Mouse (Mus musculus): ENCODE data around the gene Nr0b2. TPM values are rescaled to one million over a fixed set of nuclear protein-coding genes. Genes with fewer than 3 reads are reported as not detected.

Nr0b2 gene
- polyA plus RNA-seq (2014; fragmentation: Illumina TruSeq; extraction: RNeasy Lipid Tissue Mini Kit (QIAGEN cat#74804); ENCODE audit: insufficient read depth, low read depth, low replicate concordance): not detected

GRCm38 (mm10) chr4:133552768-133553447, at the start of gene Nr0b2:
Gene Nr0b2, plus strand, starts transcription at chr4:133553376.

GRCm38 (mm10) chr4:133518601-133519368, 34.4 kb upstream of the Nr0b2 start, which contains the start of gene Kdf1:
Gene Kdf1, plus strand, starts transcription at chr4:133518963.

GRCm38 (mm10) chr4:133545272-133546231, 7.6 kb upstream of the Nr0b2 start, which contains the start of gene Nudc:
Gene Nudc, minus strand, starts transcription at chr4:133545996.

GRCm38 (mm10) chr4:133574070-133574842, 21.1 kb downstream of the Nr0b2 start, which contains the start of gene Gpatch3:
Gene Gpatch3, plus strand, starts transcription at chr4:133574745.

GRCm38 (mm10) chr4:133584059-133584951, 31.1 kb downstream of the Nr0b2 start, which contains the start of gene Gpn2:
Gene Gpn2, plus strand, starts transcription at chr4:133584362.

GRCm38 (mm10) chr4:133601721-133602218, 48.6 kb downstream of the Nr0b2 start, which contains the start of gene Sfn:
Gene Sfn, minus strand, starts transcription at chr4:133602168.

Other genes with a start within 250 kb of the Nr0b2 start
- gene Wdtc1, start 199.9 kb upstream of the Nr0b2 start, polyA plus RNA-seq (2014; fragmentation: Illumina TruSeq; extraction: RNeasy Lipid Tissue Mini Kit (QIAGEN cat#74804); ENCODE audit: insufficient read depth, low read depth, low replicate concordance): 14.0 TPM
- 9.4 TPM for gene Slc9a1, start 183.7 kb upstream of the Nr0b2 start, polyA plus RNA-seq (2014; fragmentation: Illumina TruSeq; extraction: RNeasy Lipid Tissue Mini Kit (QIAGEN cat#74804); ENCODE audit: insufficient read depth, low read depth, low replicate concordance)
- gene Tent5b, start 73.2 kb upstream of the Nr0b2 start, polyA plus RNA-seq (2014; fragmentation: Illumina TruSeq; extraction: RNeasy Lipid Tissue Mini Kit (QIAGEN cat#74804); ENCODE audit: insufficient read depth, low read depth, low replicate concordance): 8.4 TPM
- 7.2 TPM for gene Trnp1, start 54.8 kb upstream of the Nr0b2 start, polyA plus RNA-seq (2014; fragmentation: Illumina TruSeq; extraction: RNeasy Lipid Tissue Mini Kit (QIAGEN cat#74804); ENCODE audit: insufficient read depth, low read depth, low replicate concordance)
- 8.1 TPM for gene Kdf1, start 34.4 kb upstream of the Nr0b2 start, polyA plus RNA-seq (2014; fragmentation: Illumina TruSeq; extraction: RNeasy Lipid Tissue Mini Kit (QIAGEN cat#74804); ENCODE audit: insufficient read depth, low read depth, low replicate concordance)
- gene Nudc, start 7.4 kb upstream of the Nr0b2 start, polyA plus RNA-seq (2014; fragmentation: Illumina TruSeq; extraction: RNeasy Lipid Tissue Mini Kit (QIAGEN cat#74804); ENCODE audit: insufficient read depth, low read depth, low replicate concordance): 118 TPM
- gene Gpatch3, start 21.4 kb downstream of the Nr0b2 start, polyA plus RNA-seq (2014; fragmentation: Illumina TruSeq; extraction: RNeasy Lipid Tissue Mini Kit (QIAGEN cat#74804); ENCODE audit: insufficient read depth, low read depth, low replicate concordance): 4.2 TPM
- 16.5 TPM for gene Gpn2, start 31.0 kb downstream of the Nr0b2 start, polyA plus RNA-seq (2014; fragmentation: Illumina TruSeq; extraction: RNeasy Lipid Tissue Mini Kit (QIAGEN cat#74804); ENCODE audit: insufficient read depth, low read depth, low replicate concordance)
- gene Sfn, start 48.8 kb downstream of the Nr0b2 start, polyA plus RNA-seq (2014; fragmentation: Illumina TruSeq; extraction: RNeasy Lipid Tissue Mini Kit (QIAGEN cat#74804); ENCODE audit: insufficient read depth, low read depth, low replicate concordance): 20.8 TPM
- 27.5 TPM for gene Zdhhc18, start 96.8 kb downstream of the Nr0b2 start, polyA plus RNA-seq (2014; fragmentation: Illumina TruSeq; extraction: RNeasy Lipid Tissue Mini Kit (QIAGEN cat#74804); ENCODE audit: insufficient read depth, low read depth, low replicate concordance)
- 10.5 TPM for gene Pigv, start 119.3 kb downstream of the Nr0b2 start, polyA plus RNA-seq (2014; fragmentation: Illumina TruSeq; extraction: RNeasy Lipid Tissue Mini Kit (QIAGEN cat#74804); ENCODE audit: insufficient read depth, low read depth, low replicate concordance)
- gene Arid1a, start 203.4 kb downstream of the Nr0b2 start, polyA plus RNA-seq (2014; fragmentation: Illumina TruSeq; extraction: RNeasy Lipid Tissue Mini Kit (QIAGEN cat#74804); ENCODE audit: insufficient read depth, low read depth, low replicate concordance): 10.9 TPM

Data from lung, adult 10 weeks (tissue).